Comparison of ENCODE assay signal across 15 mouse cellular contexts in the genomic region with DNA sequence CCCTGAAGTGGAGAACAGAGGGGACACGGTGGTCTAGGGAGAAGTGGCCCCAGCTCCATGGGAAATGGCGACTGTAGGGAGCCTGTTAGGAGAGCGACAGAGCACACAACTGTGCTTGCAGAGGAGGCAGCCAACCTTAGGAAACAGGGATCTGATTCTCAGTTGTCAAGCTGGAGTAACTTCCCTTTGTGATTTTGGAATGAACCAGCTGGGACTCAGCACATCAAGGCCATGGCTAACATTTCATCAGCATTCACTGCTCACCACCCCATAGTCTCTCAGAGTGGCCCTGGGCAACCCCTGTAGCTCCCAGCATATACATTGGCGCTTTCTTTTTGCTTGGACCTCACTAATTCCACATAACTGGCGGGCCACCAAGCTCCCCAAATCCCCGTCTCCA.
"Had no signal": no experiment of that assay in that cellular context is flagged by ENCODE, and none has a peak within 500 bp of the region (broad histone marks: within the 10 kb centered on the region; RNA-seq: fewer than 3 reads in every experiment).

No protein-coding gene starts in this region.

- H3K9ac ChIP-seq: limb, embryonic 13.5 days; liver, embryonic 14.5 days; neural tube, embryonic 15.5 days had no signal

- DNase-seq: kidney, adult 9 months; left cerebral cortex, postnatal 4 days; lung, adult 2 months; lung, postnatal 4 days; midbrain, embryonic 14.5 days; right cerebral cortex, adult 18-20 months; right cerebral cortex, postnatal 25 days; thymus, adult 2 months; thymus, postnatal 25 days had no signal

- H3K36me3 ChIP-seq: midbrain, embryonic 10.5 days; neural tube, embryonic 15.5 days had no signal

- H3K4me3 ChIP-seq: limb, embryonic 13.5 days; midbrain, embryonic 10.5 days; myocyte; neural tube, embryonic 15.5 days had no signal

- H3K4me1 ChIP-seq: limb, embryonic 13.5 days; neural tube, embryonic 15.5 days had no signal

- ATAC-seq: intestine, embryonic 16.5 days had no signal

- H3K4me2 ChIP-seq: limb, embryonic 13.5 days; neural tube, embryonic 15.5 days had no signal

- H3K27me3 ChIP-seq: limb, embryonic 13.5 days; neural tube, embryonic 15.5 days had no signal

- H3K27ac ChIP-seq: limb, embryonic 13.5 days; liver, embryonic 14.5 days; midbrain, embryonic 10.5 days; neural tube, embryonic 15.5 days had no signal

- H3K9me3 ChIP-seq: limb, embryonic 13.5 days; midbrain, embryonic 10.5 days; neural tube, embryonic 15.5 days had no signal
